Mouse (Mus musculus): Measurements from ENCODE around the gene Whamm.

DNA sequence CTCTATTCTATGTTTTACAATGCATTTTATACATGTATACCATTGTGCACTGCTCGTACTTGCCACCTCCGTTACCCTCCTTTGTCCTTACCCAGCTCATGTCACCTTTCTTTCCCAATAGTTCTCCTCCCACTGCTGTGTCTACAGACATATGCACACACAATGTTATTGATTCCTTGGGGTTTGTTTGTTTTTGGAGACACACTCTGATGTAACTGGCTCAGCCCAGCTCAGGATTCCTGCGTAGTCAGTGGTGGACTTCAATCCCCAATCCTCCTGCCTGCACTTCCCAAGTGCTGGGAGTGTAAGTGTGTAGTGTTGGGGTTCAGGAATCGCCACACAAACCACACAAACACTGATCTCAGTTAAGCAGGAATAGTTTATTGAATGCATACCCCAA is 16.2 kb downstream of the Whamm start:
- TF ChIP-seq CTCF (conservative IDR thresholded peaks at IDR 0.05; ENCODE audit: low read length) = no peak
- TF ChIP-seq NANOG (IDR thresholded peaks at IDR 0.05; ENCODE audit: borderline replicate concordance, low read length) = no peak
